Mouse (Mus musculus) thymus, adult 2 months (tissue): ENCODE results near the gene Efcc1.

Source experiments
- CTCF ChIP-seq: fragments of 200-500 bp; IDR thresholded peaks from 2 replicates; pipeline ENCODE4 v1.5.1; 2012; ENCODE audit warnings: mild to moderate bottlenecking, control low read depth, low read length, moderate library complexity, borderline replicate concordance; ENCODE audit not compliant: control insufficient read depth, poor library complexity, insufficient read depth; ENCODE audit errors: extremely low read depth
- POLR2A ChIP-seq: fragments of 200-500 bp; IDR thresholded peaks from 2 replicates; pipeline ENCODE4 v1.6.1; 2012; ENCODE audit warnings: mild to moderate bottlenecking, low read length, control low read depth, moderate library complexity; ENCODE audit not compliant: control insufficient read depth, poor library complexity, insufficient read depth; ENCODE audit errors: extremely low read depth

GRCm38 (mm10) chr6:87748531-87748930 lies 17.9 kb downstream of the Efcc1 start:
- TF ChIP-seq CTCF (no peak), POLR2A (no peak)
